Mouse (Mus musculus): ENCODE data around the gene Styxl1.

Styxl1 gene

DNA sequence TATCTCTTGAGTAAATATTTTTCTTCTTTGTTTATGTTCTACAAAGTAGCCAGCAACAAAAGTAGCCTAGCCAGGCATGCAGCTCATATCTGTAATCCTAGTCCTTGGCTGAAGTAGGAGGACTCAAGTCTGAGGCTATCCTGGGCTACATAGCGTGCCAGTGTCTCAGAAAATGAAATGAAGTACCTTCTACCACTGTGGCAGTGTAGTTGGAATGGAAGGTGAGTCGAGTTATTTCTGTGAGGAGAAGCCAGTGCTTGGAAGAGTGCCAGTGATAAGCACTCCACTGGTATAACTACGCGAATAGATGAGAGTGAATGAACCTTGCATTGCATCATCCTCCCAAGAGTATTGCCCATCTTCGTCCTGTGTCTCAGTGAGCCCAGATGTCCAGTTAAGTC lies 80.5 kb downstream of the Styxl1 start:
- no peak for DNase-seq (ENCODE audit: low spot score)

Data from urinary bladder, postnatal 25 days (tissue).